In genomic region chr9:81567106-81567505, GRCm38 (mm10) we compare ENCODE assay signal across 24 mouse cellular contexts.
A peak's percentile ranks its signal among the peaks of the same experiment; 100 is the strongest.
DNase-seq lines count a peak whose midpoint lies in the region; ATAC-seq and TF ChIP-seq lines count a peak whose summit lies in the region.
"Had no signal": no experiment of that assay in that cellular context is flagged by ENCODE, and none has a peak within 500 bp of the region (broad histone marks: within the 10 kb centered on the region; RNA-seq: fewer than 3 reads in every experiment).

No protein-coding gene starts in this region.

- no peak for TF ChIP-seq POLR2A in lung, adult 2 months (IDR thresholded peaks at IDR 0.05; ENCODE audit: borderline replicate concordance, extremely low read depth, low read depth, low read length)

- H3K27me3 ChIP-seq in hindbrain, embryonic 10.5 days (ENCODE audit: insufficient read depth, poor library complexity, severe bottlenecking), result no peaks in the 10 kb centered on the region
- H3K27me3 ChIP-seq: CH12.LX; embryonic facial prominence, embryonic 12.5 days; forebrain, embryonic 13.5 days; forebrain, embryonic 15.5 days; Patski had no signal

- H3K4me3 ChIP-seq in lung, adult 2 months (replicated peaks; ENCODE audit: extremely low read depth, low read depth, low read length), result no peak overlapping the region
- H3K4me3 ChIP-seq in hindbrain, embryonic 10.5 days, result no peak overlapping the region
- H3K4me3 ChIP-seq: embryonic facial prominence, embryonic 10.5 days; embryonic facial prominence, embryonic 12.5 days; forebrain, embryonic 13.5 days; forebrain, embryonic 15.5 days had no signal

- H3K9me3 ChIP-seq in hindbrain, embryonic 10.5 days, result no peaks in the 10 kb centered on the region
- H3K9me3 ChIP-seq: embryonic facial prominence, embryonic 10.5 days; embryonic facial prominence, embryonic 12.5 days; forebrain, embryonic 13.5 days; forebrain, embryonic 15.5 days; G1E had no signal

- DNase-seq in lung, adult 2 months, result no peak
- no peak for DNase-seq in adrenal gland, adult 2 months
- no peak for DNase-seq in hindbrain, embryonic 10.5 days (ENCODE audit: low spot score)
- DNase-seq: adrenal gland, postnatal 10 days; adrenal gland, postnatal 25 days; B cell, adult 2 months; cerebellum, adult 11 months; cerebellum, adult 18-20 months; cerebellum, adult 8-10 months; cerebellum, adult 9-11 months; cerebellum, postnatal 14 days; cerebellum, postnatal 36 days; forebrain, postnatal 0 days had no signal

- ATAC-seq in common myeloid progenitor, adult 5-6 weeks (replicated peaks; ENCODE audit: low read depth, poor library complexity, severe bottlenecking), result peak; percentile 71
- peak; percentile 51; the same call in 1 of the 2 replicates for ATAC-seq in megakaryocyte, adult 5-6 weeks (ENCODE audit: poor library complexity, severe bottlenecking)
- ATAC-seq: activated CD4-positive, CD25-positive, alpha-beta regulatory T cell, adult 4 months; CD4-positive, CD25-positive, alpha-beta regulatory T cell, adult 4 months; forebrain, embryonic 13.5 days; forebrain, embryonic 15.5 days; forebrain, postnatal 0 days; Patski had no signal

- no peak for TF ChIP-seq CTCF in lung, adult 2 months (IDR thresholded peaks at IDR 0.05; ENCODE audit: insufficient read depth, low read length)

- no peak overlapping the region for H3K27ac ChIP-seq in hindbrain, embryonic 10.5 days
- H3K27ac ChIP-seq: embryonic facial prominence, embryonic 10.5 days; embryonic facial prominence, embryonic 12.5 days; forebrain, embryonic 13.5 days; forebrain, embryonic 15.5 days had no signal

- no peaks in the 10 kb centered on the region for H3K4me1 ChIP-seq in lung, adult 2 months (ENCODE audit: control insufficient read depth, insufficient read depth, low read length)
- H3K4me1 ChIP-seq in hindbrain, embryonic 10.5 days (replicated peaks), result no peaks in the 10 kb centered on the region
- H3K4me1 ChIP-seq: embryonic facial prominence, embryonic 10.5 days; embryonic facial prominence, embryonic 12.5 days; forebrain, embryonic 13.5 days; forebrain, embryonic 15.5 days had no signal

- no peaks in the 10 kb centered on the region for H3K36me3 ChIP-seq in hindbrain, embryonic 10.5 days
- H3K36me3 ChIP-seq: embryonic facial prominence, embryonic 10.5 days; embryonic facial prominence, embryonic 12.5 days; forebrain, embryonic 15.5 days; G1E had no signal
